Mouse (Mus musculus) small intestine, adult 2 months (tissue): ENCODE data around the gene Dnlz. TPM values are rescaled to one million over a fixed set of nuclear protein-coding genes. Genes with fewer than 3 reads are reported as not detected.

Experiments
- H3K27ac ChIP-seq: fragments of 200-500 bp; 2 replicates; pipeline ENCODE4 v1.5.1; 2012; ENCODE audit warnings: low read depth, low read length, control low read depth, inconsistent platforms; ENCODE audit not compliant: insufficient read depth
- H3K27me3 ChIP-seq: fragments of 200-500 bp; 2 replicates; pipeline ENCODE4 v1.6.1; 2012; ENCODE audit warnings: mild to moderate bottlenecking, moderate library complexity, low read length, inconsistent platforms; ENCODE audit not compliant: control insufficient read depth, insufficient read depth
- H3K36me3 ChIP-seq: fragments of 200-500 bp; 2 replicates; pipeline ENCODE4 v1.6.1; 2012; ENCODE audit warnings: mild to moderate bottlenecking, low read length, control low read depth, inconsistent platforms; ENCODE audit not compliant: control insufficient read depth, insufficient read depth
- H3K4me1 ChIP-seq: fragments of 200-500 bp; 2 replicates; pipeline ENCODE4 v1.6.1; 2012; ENCODE audit warnings: low read length, inconsistent platforms, mixed read lengths; ENCODE audit not compliant: control insufficient read depth, insufficient read depth, insufficient read length
- H3K4me3 ChIP-seq: fragments of 200-500 bp; 2 replicates; pipeline ENCODE4 v1.5.1; 2012; ENCODE audit warnings: low read depth, mild to moderate bottlenecking, control low read depth, inconsistent platforms, low read length, moderate library complexity
- CTCF ChIP-seq: fragments of 200-500 bp; IDR thresholded peaks from 2 replicates; pipeline ENCODE4 v1.5.1; 2012; ENCODE audit warnings: low read depth, mild to moderate bottlenecking, control low read depth, inconsistent platforms, low read length, moderate library complexity, mixed read lengths; ENCODE audit not compliant: insufficient replicate concordance, insufficient read length; ENCODE audit errors: extremely low read depth
- POLR2A ChIP-seq: fragments of 200-500 bp; IDR thresholded peaks from 2 replicates; pipeline ENCODE4 v1.6.1; 2012; ENCODE audit warnings: low read depth, mild to moderate bottlenecking, control low read depth, inconsistent platforms, low read length, moderate library complexity
- WGBS: fragments of 180-500 bp; shearing (Covaris S2); methylation state at CpG from one replicate; pipeline ENCODE4 v1.1.7; 2018; 5-methylcytosine and 5-hydroxymethylcytosine counted together
- polyA plus RNA-seq: library from polyadenylated mRNA; depleted of rRNA; stranded (reverse); fragments of >200 nt; gene quantifications from 2 replicates; pipeline ENCODE4 v1.2.3, GENCODE M21; 2012

Gene Dnlz
- polyA plus RNA-seq, 1 experiment = 23.7 TPM

DNA sequence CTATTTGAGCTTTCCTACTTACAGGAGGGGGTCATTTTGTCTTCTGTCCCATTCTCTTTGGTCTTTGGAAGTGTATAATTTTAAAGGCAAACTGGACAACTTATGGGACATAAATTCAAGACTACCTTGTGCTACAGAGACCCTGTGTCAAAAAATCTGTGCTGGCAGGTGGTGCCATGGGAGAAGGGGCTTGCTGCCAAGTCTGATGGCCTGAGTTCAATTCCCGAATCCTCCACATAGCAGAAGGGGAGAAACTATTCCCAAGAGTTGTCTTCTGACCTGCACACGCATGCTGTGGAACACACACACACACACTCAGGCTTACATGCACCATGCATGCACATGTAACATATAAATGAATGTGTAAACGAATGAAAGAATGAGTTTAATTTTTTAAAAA lies 45.2 kb downstream of the Dnlz start:
- no peak for TF ChIP-seq POLR2A
- no peak for TF ChIP-seq CTCF
- Histone ChIP-seq H3K27me3 (no peaks in the 10 kb centered on the region), H3K36me3 (no peaks in the 10 kb centered on the region), H3K4me1 (no peaks in the 10 kb centered on the region), H3K4me3 (no peak overlapping the region), H3K27ac (no peak overlapping the region)
- 92% methylated on average over 3 of the region's 3 CpGs for WGBS

DNA sequence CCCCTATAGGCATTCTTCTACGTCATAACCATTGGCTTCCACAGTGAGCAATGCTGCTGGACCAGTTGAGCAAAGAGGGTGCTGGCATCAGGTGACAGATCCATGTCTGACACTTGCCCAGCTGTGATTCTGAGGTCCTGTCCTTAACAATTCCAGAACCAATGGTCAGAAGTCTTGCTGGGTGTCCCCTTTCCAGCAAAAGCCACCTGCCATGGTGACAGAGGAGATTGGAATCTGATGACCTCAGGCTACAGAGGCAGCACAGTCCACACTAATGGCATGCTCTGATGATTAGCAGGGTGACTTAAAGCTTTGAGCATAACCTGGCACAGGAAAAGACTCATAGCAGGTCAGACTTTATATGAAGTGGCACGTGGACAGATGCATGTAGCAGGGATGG lies 46.4 kb downstream of the Dnlz start:
- Histone ChIP-seq H3K4me3 (no peak overlapping the region), H3K36me3 (no peaks in the 10 kb centered on the region), H3K4me1 (no peaks in the 10 kb centered on the region), H3K27ac (no peak overlapping the region), H3K27me3 (no peaks in the 10 kb centered on the region)
- WGBS = 75% methylated on average over 2 of the region's 2 CpGs
- no peak for TF ChIP-seq POLR2A
- TF ChIP-seq CTCF = no peak

DNA sequence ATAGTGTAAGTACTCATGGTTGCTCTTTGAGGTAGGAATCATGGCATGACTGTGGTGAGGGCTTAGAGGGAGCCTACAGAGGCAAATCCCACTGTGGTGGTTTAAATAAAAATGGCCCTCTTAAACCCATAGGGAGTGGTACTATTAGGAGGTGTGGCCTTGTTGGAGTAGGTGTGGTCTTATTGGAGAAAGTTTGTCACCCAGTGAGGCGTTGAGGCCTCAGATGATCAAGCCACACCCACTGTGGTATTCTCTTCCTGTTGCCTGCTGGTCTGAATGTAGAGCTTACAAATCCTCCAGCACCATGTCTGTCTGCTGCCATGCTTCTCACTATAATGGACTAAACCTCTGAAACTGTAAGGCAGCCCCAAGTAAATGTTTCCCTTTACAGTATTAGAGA lies 47.2 kb downstream of the Dnlz start:
- no peak overlapping the region for H3K27ac ChIP-seq
- H3K36me3 ChIP-seq = no peaks in the 10 kb centered on the region
- H3K4me1 ChIP-seq = no peaks in the 10 kb centered on the region
- WGBS = 63% methylated on average over 1 of the region's 1 CpGs
- TF ChIP-seq CTCF (no peak), POLR2A (no peak)
- no peaks in the 10 kb centered on the region for H3K27me3 ChIP-seq
- no peak overlapping the region for H3K4me3 ChIP-seq

DNA sequence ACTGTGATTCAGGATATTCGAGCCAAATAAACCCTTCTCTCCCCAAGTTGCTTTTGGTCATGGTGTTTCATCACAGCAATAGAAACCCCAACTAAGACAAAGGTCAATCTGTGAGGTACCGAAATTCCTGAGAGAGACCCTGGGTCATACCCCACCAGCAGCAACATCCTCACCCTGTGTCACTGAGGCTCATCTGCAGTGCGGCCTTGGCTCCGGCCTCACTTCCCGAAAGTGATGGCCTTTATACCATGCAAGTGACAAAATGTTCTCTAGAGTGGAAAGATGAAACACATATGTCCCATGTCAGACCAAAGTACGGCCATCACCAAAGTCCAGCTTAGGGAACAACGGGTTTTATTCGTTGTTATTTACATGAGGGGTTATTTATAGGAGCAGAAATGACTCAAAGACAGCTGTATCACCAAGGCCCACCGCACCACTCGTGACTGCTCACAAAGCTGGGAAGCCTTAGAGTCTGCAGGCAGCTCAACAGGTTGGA lies 49.9 kb downstream of the Dnlz start:
- 90% methylated on average over 10 of the region's 10 CpGs for WGBS
- Histone ChIP-seq H3K27me3 (no peaks in the 10 kb centered on the region), H3K4me3 (no peak overlapping the region), H3K27ac (no peak overlapping the region), H3K4me1 (no peaks in the 10 kb centered on the region), H3K36me3 (no peaks in the 10 kb centered on the region)
- TF ChIP-seq CTCF (no peak), POLR2A (no peak)

DNA sequence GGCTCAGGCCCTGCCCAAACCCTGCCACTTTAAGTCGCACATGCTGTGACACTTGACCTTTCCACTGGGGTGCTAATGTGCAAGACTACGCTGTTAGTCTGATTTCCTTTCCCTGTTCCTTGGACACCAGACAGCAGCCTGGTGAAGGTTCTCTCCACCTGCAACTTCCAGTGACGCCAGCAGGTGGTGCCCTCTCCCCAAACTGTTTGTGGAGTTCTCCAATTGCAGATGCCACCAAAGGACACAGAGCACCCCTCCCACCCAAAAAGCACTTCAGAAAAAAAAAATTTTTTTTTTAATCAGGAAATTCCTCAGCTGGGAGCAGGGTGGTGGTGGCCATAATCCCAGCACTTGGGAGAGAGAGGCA lies 51.1 kb downstream of the Dnlz start:
- no peaks in the 10 kb centered on the region for H3K4me1 ChIP-seq
- TF ChIP-seq CTCF = peak; percentile 88
- TF ChIP-seq POLR2A = no peak
- H3K4me3 ChIP-seq = no peak overlapping the region
- no peaks in the 10 kb centered on the region for H3K27me3 ChIP-seq
- H3K27ac ChIP-seq = no peak overlapping the region
- no peaks in the 10 kb centered on the region for H3K36me3 ChIP-seq
- 0% methylated on average over 3 of the region's 3 CpGs for WGBS

DNA sequence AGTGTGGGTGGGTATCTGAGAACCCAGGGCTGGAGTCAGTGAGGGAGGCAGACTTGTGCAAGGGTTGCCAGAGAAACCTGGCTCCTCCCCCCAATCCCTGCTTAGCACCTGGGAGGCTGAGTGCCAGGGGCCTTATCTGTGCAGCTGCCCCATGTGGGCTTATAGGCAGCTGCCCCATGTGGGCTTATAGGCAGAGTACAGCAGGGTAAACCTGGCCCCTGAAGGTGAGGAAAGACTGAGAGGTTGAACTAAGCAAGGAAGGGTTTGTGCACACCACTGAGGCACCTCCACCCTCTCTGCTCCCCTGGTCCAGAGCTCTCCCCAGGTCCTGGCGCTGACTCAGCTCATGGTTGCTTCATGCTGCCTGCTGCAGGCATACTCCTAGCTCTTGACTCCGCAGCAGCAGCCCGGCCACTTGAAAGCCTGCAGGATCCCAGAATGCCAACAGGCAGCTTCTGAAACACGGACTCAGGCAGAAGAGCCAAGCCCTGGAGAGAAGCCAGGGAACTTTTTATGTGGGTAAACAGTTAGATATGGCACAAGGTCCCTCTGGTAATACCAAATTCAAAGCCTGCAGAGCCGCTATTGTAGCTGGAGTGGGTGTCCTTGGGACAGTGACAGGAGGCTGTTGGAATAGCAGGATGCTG lies 51.6 kb downstream of the Dnlz start:
- no peak overlapping the region for H3K4me3 ChIP-seq
- no peak overlapping the region for H3K27ac ChIP-seq
- H3K27me3 ChIP-seq = no peaks in the 10 kb centered on the region
- no peak for TF ChIP-seq POLR2A
- no peak for TF ChIP-seq CTCF
- no peaks in the 10 kb centered on the region for H3K4me1 ChIP-seq
- no peaks in the 10 kb centered on the region for H3K36me3 ChIP-seq
- WGBS = 15% methylated on average over 5 of the region's 5 CpGs

DNA sequence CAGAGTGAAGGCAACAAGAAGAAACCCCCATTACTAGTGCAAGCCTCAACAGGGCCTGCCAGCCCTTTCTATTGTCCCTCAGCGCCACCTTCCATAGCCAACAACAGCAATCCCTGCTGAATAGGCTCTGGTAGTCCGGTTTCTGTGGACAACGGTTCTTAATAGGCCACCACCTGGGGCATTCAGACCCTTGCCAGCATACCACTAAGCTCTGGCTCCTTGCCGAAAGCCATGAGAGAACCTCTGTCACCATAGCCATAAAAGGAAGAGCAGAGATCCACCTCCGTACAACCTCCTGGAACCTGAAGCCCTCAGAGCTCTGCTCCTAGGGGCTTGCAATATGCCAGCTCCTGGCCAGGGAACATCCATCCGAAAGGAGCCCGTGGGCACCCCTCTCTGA lies 52.6 kb downstream of the Dnlz start:
- no peaks in the 10 kb centered on the region for H3K36me3 ChIP-seq
- H3K27ac ChIP-seq = no peak overlapping the region
- no peaks in the 10 kb centered on the region for H3K4me1 ChIP-seq
- no peak overlapping the region for H3K4me3 ChIP-seq
- no peaks in the 10 kb centered on the region for H3K27me3 ChIP-seq
- WGBS = 65% methylated on average over 7 of the region's 7 CpGs
- TF ChIP-seq POLR2A (no peak), CTCF (no peak)
